Mouse (Mus musculus) embryonic facial prominence, embryonic 11.5 days (tissue): Measurements from ENCODE around the gene Wfikkn1. TPM values are rescaled to one million over a fixed set of nuclear protein-coding genes. Genes with fewer than 3 reads are reported as not detected.
A peak's percentile ranks its signal among the peaks of the same experiment; 100 is the strongest.
"Not testable (repeated sequence)": the region's sequence is repeated elsewhere in the genome, so short reads cannot be mapped to it uniquely, and the experiment has no call there.

Source experiments
- ATAC-seq: fragments of 200-750 bp; cut with Nextera tagmentation; replicated peaks from 2 replicates; pipeline ENCODE4 v1.8.0; 2017; ENCODE audit warnings: low read depth; ENCODE audit not compliant: insufficient number of reproducible peaks, low FRiP score, low TSS enrichment
- DNase-seq: peaks from one replicate; pipeline ENCODE4 v3.0.0-alpha.2; 2015; ENCODE audit warnings: low spot score
- H3K27ac ChIP-seq: fragments of 300-500 bp; sonication (generic); replicated peaks from 2 replicates; pipeline ENCODE4 v1.5.1; 2014; ENCODE audit warnings: mild to moderate bottlenecking, low read depth, low read length, control low read depth
- H3K27me3 ChIP-seq: fragments of 300-500 bp; sonication (generic); 2 replicates; pipeline ENCODE4 v1.6.1; 2014; ENCODE audit warnings: mild to moderate bottlenecking, low read length, moderate library complexity, mixed read lengths; ENCODE audit not compliant: control insufficient read depth, insufficient read depth
- H3K36me3 ChIP-seq: fragments of 300-500 bp; sonication (generic); replicated peaks from 2 replicates; pipeline ENCODE4 v1.6.1; 2014; ENCODE audit warnings: low read depth, mild to moderate bottlenecking, low read length, moderate library complexity, mixed read lengths; ENCODE audit not compliant: control insufficient read depth, insufficient read depth
- H3K4me1 ChIP-seq: fragments of 300-500 bp; sonication (generic); 2 replicates; pipeline ENCODE4 v1.6.1; 2014; ENCODE audit warnings: low read length, mixed read lengths; ENCODE audit not compliant: control insufficient read depth, insufficient read depth
- H3K4me2 ChIP-seq: fragments of 300-500 bp; sonication (generic); 2 replicates; pipeline ENCODE4 v1.6.1; 2014; ENCODE audit warnings: low read depth, mild to moderate bottlenecking, control low read depth, low read length, moderate library complexity
- H3K4me3 ChIP-seq: fragments of 300-500 bp; sonication (generic); 2 replicates; pipeline ENCODE4 v1.5.1; 2014; ENCODE audit warnings: low read depth, low read length, control low read depth
- H3K9ac ChIP-seq: fragments of 300-500 bp; sonication (generic); replicated peaks from 2 replicates; pipeline ENCODE4 v1.6.1; 2014; ENCODE audit warnings: mild to moderate bottlenecking, control low read depth, low read length
- H3K9me3 ChIP-seq: fragments of 300-500 bp; sonication (generic); replicated peaks from 2 replicates; pipeline ENCODE4 v1.6.1; 2016; ENCODE audit warnings: mild to moderate bottlenecking, low read length, inconsistent platforms, mixed read lengths; ENCODE audit not compliant: control insufficient read depth
- WGBS: fragments of 180-500 bp; shearing (Covaris S2); extraction: QIAGEN DNeasy Blood & Tissue Kit; methylation state at CpG from one replicate; pipeline ENCODE4 v1.1.7; 2014; 5-methylcytosine and 5-hydroxymethylcytosine counted together
- polyA plus RNA-seq: library from polyadenylated mRNA; unstranded; fragments of >200 nt; fragmentation: Nextera tagmentation; extraction: Ambion mirVana; gene quantifications from 2 replicates; pipeline ENCODE4 v1.2.1, GENCODE M21; 2014

Gene Wfikkn1
- polyA plus RNA-seq, 1 experiment from 2014 or later: 0.87 TPM

GRCm38 (mm10) chr17:25871566-25871965 is 9.1 kb downstream of the Wfikkn1 start:
- not testable (repeated sequence) for H3K9ac ChIP-seq, H3K27ac ChIP-seq, H3K27me3 ChIP-seq, DNase-seq, H3K4me1 ChIP-seq, H3K4me2 ChIP-seq, H3K9me3 ChIP-seq, ATAC-seq, H3K36me3 ChIP-seq, H3K4me3 ChIP-seq

GRCm38 (mm10) chr17:25869954-25870353 is 10.7 kb downstream of the Wfikkn1 start:
- Histone ChIP-seq H3K9me3 (no peaks in the 10 kb centered on the region), H3K27me3 (no peaks in the 10 kb centered on the region), H3K4me2 (no peak overlapping the region), H3K27ac (no peak overlapping the region), H3K9ac (no peak overlapping the region), H3K4me3 (no peak overlapping the region), H3K36me3 (no peaks in the 10 kb centered on the region), H3K4me1 (peaks cover 6% of the 10 kb centered on the region)
- no peak for DNase-seq
- ATAC-seq: no peak
- whole genome bisulfite sequencing: 85% methylated on average over 2 of the region's 2 CpGs

GRCm38 (mm10) chr17:25869498-25869897 is 11.2 kb downstream of the Wfikkn1 start:
- 89% methylated on average over 8 of the region's 8 CpGs for WGBS
- Histone ChIP-seq H3K4me3 (no peak overlapping the region), H3K36me3 (no peaks in the 10 kb centered on the region), H3K27ac (no peak overlapping the region), H3K27me3 (no peaks in the 10 kb centered on the region), H3K4me2 (no peak overlapping the region), H3K9ac (no peak overlapping the region), H3K4me1 (peaks cover 6% of the 10 kb centered on the region), H3K9me3 (no peaks in the 10 kb centered on the region)
- no peak for ATAC-seq
- no peak for DNase-seq

- no peaks in the 10 kb centered on the region for H3K9me3 ChIP-seq
- DNase-seq: peak; percentile 88
- H3K4me1 ChIP-seq: peaks cover 6% of the 10 kb centered on the region
- no peaks in the 10 kb centered on the region for H3K27me3 ChIP-seq
- H3K4me3 ChIP-seq: peak within 1 kb of the TSS; percentile 75
- peak; percentile 79 for ATAC-seq
- H3K27ac ChIP-seq: no peak within 1 kb of the TSS
- H3K36me3 ChIP-seq: no peaks in the 10 kb centered on the region
- WGBS: 1% methylated on average over 24 of the region's 24 CpGs
- peak within 1 kb of the TSS; percentile 55 for H3K9ac ChIP-seq
- peak within 1 kb of the TSS; percentile 99 for H3K4me2 ChIP-seq
Measured at GRCm38 (mm10) chr17:25868601-25869191, 12.0 kb downstream of the Wfikkn1 start, which contains the start of gene Mcrip2. TSS of gene Mcrip2 (minus strand) at chr17:25868764.

- ATAC-seq: peak; percentile 44
- Histone ChIP-seq H3K27me3 (no peaks in the 10 kb centered on the region), H3K9me3 (no peaks in the 10 kb centered on the region), H3K4me2 (peak overlapping the region; percentile 99), H3K36me3 (no peaks in the 10 kb centered on the region), H3K4me1 (peaks cover 6% of the 10 kb centered on the region), H3K4me3 (peak overlapping the region; percentile 75), H3K9ac (peak overlapping the region; percentile 55), H3K27ac (no peak overlapping the region)
- DNase-seq: peak; percentile 44
- under 1% methylated on average over 41 of the region's 42 CpGs for WGBS
Measured at GRCm38 (mm10) chr17:25867836-25868600, 12.6 kb downstream of the Wfikkn1 start.

- Histone ChIP-seq H3K4me3 (peak overlapping the region; percentile 75), H3K9me3 (no peaks in the 10 kb centered on the region), H3K9ac (no peak overlapping the region), H3K4me1 (peaks cover 6% of the 10 kb centered on the region), H3K27me3 (no peaks in the 10 kb centered on the region), H3K27ac (no peak overlapping the region), H3K4me2 (peak overlapping the region; percentile 99), H3K36me3 (no peaks in the 10 kb centered on the region)
- DNase-seq: no peak
- WGBS: 12% methylated on average over 7 of the region's 7 CpGs
- no peak for ATAC-seq
Measured at GRCm38 (mm10) chr17:25867509-25867835, 13.2 kb downstream of the Wfikkn1 start.

- no peak for DNase-seq
- ATAC-seq: no peak
- Histone ChIP-seq H3K4me3 (no peak overlapping the region), H3K4me2 (no peak overlapping the region), H3K27ac (no peak overlapping the region), H3K9ac (no peak overlapping the region), H3K27me3 (no peaks in the 10 kb centered on the region), H3K4me1 (peaks cover 10% of the 10 kb centered on the region), H3K9me3 (no peaks in the 10 kb centered on the region), H3K36me3 (no peaks in the 10 kb centered on the region)
- 86% methylated on average over 3 of the region's 3 CpGs for WGBS
Measured at GRCm38 (mm10) chr17:25866172-25866571, 14.5 kb downstream of the Wfikkn1 start.

GRCm38 (mm10) chr17:25865288-25865687 is 15.4 kb downstream of the Wfikkn1 start:
- H3K27ac ChIP-seq: no peak overlapping the region
- H3K4me3 ChIP-seq: no peak overlapping the region
- no peak overlapping the region for H3K4me2 ChIP-seq
- H3K36me3 ChIP-seq: no peaks in the 10 kb centered on the region
- WGBS: 87% methylated on average over 11 of the region's 11 CpGs
- no peak for ATAC-seq
- no peak for DNase-seq
- H3K27me3 ChIP-seq: no peaks in the 10 kb centered on the region
- H3K9ac ChIP-seq: no peak overlapping the region
- peaks cover 15% of the 10 kb centered on the region for H3K4me1 ChIP-seq
- H3K9me3 ChIP-seq: no peaks in the 10 kb centered on the region
